Mouse (Mus musculus) embryonic facial prominence, embryonic 11.5 days (tissue): ENCODE measurements around the gene Olfr1346. TPM values are rescaled to one million over a fixed set of nuclear protein-coding genes. Genes with fewer than 3 reads are reported as not detected.

Experiments
- ATAC-seq: fragments of 200-750 bp; cut with Nextera tagmentation; replicated peaks from 2 replicates; pipeline ENCODE4 v1.8.0; 2017; ENCODE audit warnings: low read depth; ENCODE audit not compliant: insufficient number of reproducible peaks, low FRiP score, low TSS enrichment
- DNase-seq: peaks from one replicate; pipeline ENCODE4 v3.0.0-alpha.2; 2015; ENCODE audit warnings: low spot score
- H3K27ac ChIP-seq: fragments of 300-500 bp; sonication (generic); replicated peaks from 2 replicates; pipeline ENCODE4 v1.5.1; 2014; ENCODE audit warnings: mild to moderate bottlenecking, low read depth, low read length, control low read depth
- H3K27me3 ChIP-seq: fragments of 300-500 bp; sonication (generic); 2 replicates; pipeline ENCODE4 v1.6.1; 2014; ENCODE audit warnings: mild to moderate bottlenecking, low read length, moderate library complexity, mixed read lengths; ENCODE audit not compliant: control insufficient read depth, insufficient read depth
- H3K36me3 ChIP-seq: fragments of 300-500 bp; sonication (generic); replicated peaks from 2 replicates; pipeline ENCODE4 v1.6.1; 2014; ENCODE audit warnings: low read depth, mild to moderate bottlenecking, low read length, moderate library complexity, mixed read lengths; ENCODE audit not compliant: control insufficient read depth, insufficient read depth
- H3K4me1 ChIP-seq: fragments of 300-500 bp; sonication (generic); 2 replicates; pipeline ENCODE4 v1.6.1; 2014; ENCODE audit warnings: low read length, mixed read lengths; ENCODE audit not compliant: control insufficient read depth, insufficient read depth
- H3K4me2 ChIP-seq: fragments of 300-500 bp; sonication (generic); 2 replicates; pipeline ENCODE4 v1.6.1; 2014; ENCODE audit warnings: low read depth, mild to moderate bottlenecking, control low read depth, low read length, moderate library complexity
- H3K4me3 ChIP-seq: fragments of 300-500 bp; sonication (generic); 2 replicates; pipeline ENCODE4 v1.5.1; 2014; ENCODE audit warnings: low read depth, low read length, control low read depth
- H3K9ac ChIP-seq: fragments of 300-500 bp; sonication (generic); replicated peaks from 2 replicates; pipeline ENCODE4 v1.6.1; 2014; ENCODE audit warnings: mild to moderate bottlenecking, control low read depth, low read length
- H3K9me3 ChIP-seq: fragments of 300-500 bp; sonication (generic); replicated peaks from 2 replicates; pipeline ENCODE4 v1.6.1; 2016; ENCODE audit warnings: mild to moderate bottlenecking, low read length, inconsistent platforms, mixed read lengths; ENCODE audit not compliant: control insufficient read depth
- WGBS: fragments of 180-500 bp; shearing (Covaris S2); extraction: QIAGEN DNeasy Blood & Tissue Kit; methylation state at CpG from one replicate; pipeline ENCODE4 v1.1.7; 2014; 5-methylcytosine and 5-hydroxymethylcytosine counted together
- polyA plus RNA-seq: library from polyadenylated mRNA; unstranded; fragments of >200 nt; fragmentation: Nextera tagmentation; extraction: Ambion mirVana; gene quantifications from 2 replicates; pipeline ENCODE4 v1.2.1, GENCODE M21; 2014

Olfr1346 gene
- polyA plus RNA-seq: not detected in 2 replicates

- H3K27ac ChIP-seq: no peak within 1 kb of the TSS
- no peak within 1 kb of the TSS for H3K9ac ChIP-seq
- ATAC-seq: no peak
These were observed at the start of gene Olfr1346 for GRCm38 (mm10) chr7:6466951-6467350. TSS of gene Olfr1346 (plus strand) at chr7:6467101.

GRCm38 (mm10) chr7:6419894-6420293 is 47.0 kb upstream of the Olfr1346 start:
- Histone ChIP-seq H3K4me1 (no peaks in the 10 kb centered on the region), H3K9me3 (no peaks in the 10 kb centered on the region), H3K9ac (no peak overlapping the region), H3K27ac (no peak overlapping the region), H3K27me3 (no peaks in the 10 kb centered on the region), H3K4me2 (no peak overlapping the region), H3K36me3 (no peaks in the 10 kb centered on the region), H3K4me3 (no peak overlapping the region)
- 77% methylated on average over 6 of the region's 6 CpGs for WGBS
- DNase-seq (no peak), ATAC-seq (no peak)

More at GRCm38 (mm10) chr7:6466951-6467350, at the start of gene Olfr1346:
- no peak within 1 kb of the TSS for H3K4me3 ChIP-seq
- H3K27me3 ChIP-seq: no peaks in the 10 kb centered on the region
- no peak for DNase-seq
- no peak within 1 kb of the TSS for H3K4me2 ChIP-seq
- no peaks in the 10 kb centered on the region for H3K36me3 ChIP-seq
- no peaks in the 10 kb centered on the region for H3K9me3 ChIP-seq
- no peaks in the 10 kb centered on the region for H3K4me1 ChIP-seq

DNA sequence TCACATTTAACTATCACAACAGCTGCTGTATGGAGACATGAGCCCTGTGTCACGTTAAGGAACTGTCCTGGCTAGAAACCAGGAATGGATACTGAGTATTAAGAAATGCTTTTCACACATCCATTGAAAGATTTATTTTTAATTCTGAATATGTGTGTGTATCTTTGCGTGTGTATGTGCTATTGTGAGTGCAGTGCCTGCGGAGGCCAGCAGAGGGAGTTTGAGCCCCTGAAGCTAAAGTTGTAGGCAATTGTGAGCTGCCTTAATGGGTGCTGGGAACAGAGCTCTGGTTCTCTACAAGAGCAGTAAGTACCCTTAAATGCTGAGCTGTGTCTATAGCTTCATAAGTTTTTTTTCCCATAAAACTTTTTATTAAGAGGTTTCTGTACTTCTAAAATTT is 37.5 kb upstream of the Olfr1346 start:
- Histone ChIP-seq H3K36me3 (no peaks in the 10 kb centered on the region), H3K9ac (no peak overlapping the region), H3K9me3 (no peaks in the 10 kb centered on the region), H3K4me1 (no peaks in the 10 kb centered on the region), H3K4me2 (no peak overlapping the region), H3K4me3 (no peak overlapping the region), H3K27me3 (no peaks in the 10 kb centered on the region), H3K27ac (no peak overlapping the region)
- ATAC-seq (no peak), DNase-seq (no peak)
- 88% methylated on average over 3 of the region's 3 CpGs for WGBS

DNA sequence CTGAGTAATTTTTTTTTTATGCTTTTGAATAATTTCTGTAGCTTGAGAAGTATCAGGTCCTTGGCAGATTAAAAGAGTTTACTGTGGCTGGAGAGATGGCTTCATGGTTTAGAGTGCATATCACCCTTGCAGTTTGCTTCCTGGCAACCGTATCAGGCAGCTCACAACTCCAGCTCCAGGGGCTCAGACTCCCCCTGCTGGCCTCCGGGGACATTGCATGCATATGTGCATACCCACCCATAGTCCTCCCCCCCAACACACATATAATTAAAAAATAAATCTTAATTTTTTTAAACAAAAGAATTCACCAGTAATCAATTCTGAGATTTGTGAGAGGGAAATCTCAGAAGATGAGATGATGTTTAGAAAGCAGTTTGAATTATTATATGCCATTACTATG is 36.6 kb upstream of the Olfr1346 start:
- Histone ChIP-seq H3K4me1 (no peaks in the 10 kb centered on the region), H3K36me3 (no peaks in the 10 kb centered on the region), H3K9me3 (no peaks in the 10 kb centered on the region), H3K27me3 (no peaks in the 10 kb centered on the region), H3K4me3 (no peak overlapping the region), H3K9ac (no peak overlapping the region), H3K4me2 (no peak overlapping the region), H3K27ac (no peak overlapping the region)
- whole genome bisulfite sequencing: 49% methylated on average over 2 of the region's 2 CpGs
- no peak for ATAC-seq
- peak; percentile 20 for DNase-seq

DNA sequence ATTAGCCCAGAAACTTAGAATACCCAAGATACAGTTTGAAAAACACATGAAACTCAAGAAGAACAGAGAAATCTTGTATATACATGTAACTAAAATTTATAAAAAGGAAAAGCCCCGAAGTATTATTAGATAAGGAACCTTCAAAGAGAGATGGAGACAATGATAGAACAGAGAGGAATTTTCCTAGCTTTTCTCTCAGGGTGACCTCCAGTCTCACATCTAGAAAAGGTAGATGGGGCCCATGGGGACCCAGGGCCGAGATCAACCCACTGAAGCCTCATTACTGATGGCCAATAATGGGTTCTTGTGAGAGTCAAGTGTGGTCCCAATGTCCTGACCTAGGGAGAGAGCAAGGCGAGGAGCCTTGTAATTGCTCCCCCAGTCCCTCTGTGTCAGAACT is 28.5 kb upstream of the Olfr1346 start, which contains the start of gene Olfr1344:
TSS of gene Olfr1344 (plus strand) at position 301 of the 400 bp plus-strand sequence.
- Histone ChIP-seq H3K27me3 (no peaks in the 10 kb centered on the region), H3K9ac (no peak within 1 kb of the TSS), H3K4me2 (no peak within 1 kb of the TSS), H3K9me3 (no peaks in the 10 kb centered on the region; the same call in 1 of the 2 replicates), H3K27ac (no peak within 1 kb of the TSS), H3K36me3 (no peaks in the 10 kb centered on the region), H3K4me3 (no peak within 1 kb of the TSS), H3K4me1 (no peaks in the 10 kb centered on the region)
- DNase-seq: no peak
- 81% methylated on average over 3 of the region's 3 CpGs for WGBS
- no peak for ATAC-seq

DNA sequence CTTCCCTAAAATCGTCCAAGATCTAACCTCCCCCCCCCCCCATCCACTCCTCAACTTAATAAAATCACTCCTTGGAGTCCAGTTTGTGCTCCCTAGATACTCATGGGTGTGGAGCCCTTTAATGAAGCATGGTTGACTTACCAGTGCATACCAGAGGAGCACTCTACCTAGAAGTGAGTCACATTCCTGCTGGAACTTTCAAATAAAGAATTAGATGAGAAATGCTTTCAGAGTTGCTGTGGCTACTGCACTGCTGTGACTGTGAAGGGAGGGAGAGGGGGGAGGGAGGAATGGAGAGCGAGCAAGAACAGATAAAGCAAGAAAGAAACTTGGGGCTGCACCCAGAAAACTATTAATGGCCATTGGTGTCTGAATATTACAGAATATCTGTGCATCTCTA is 25.7 kb upstream of the Olfr1346 start:
- no peak for ATAC-seq
- no peak overlapping the region for H3K4me3 ChIP-seq
- no peaks in the 10 kb centered on the region; the same call in 1 of the 2 replicates for H3K9me3 ChIP-seq
- no peak overlapping the region for H3K4me2 ChIP-seq
- H3K36me3 ChIP-seq: no peaks in the 10 kb centered on the region
- no peak overlapping the region for H3K9ac ChIP-seq
- DNase-seq: no peak
- no peaks in the 10 kb centered on the region for H3K27me3 ChIP-seq
- no peak overlapping the region for H3K27ac ChIP-seq
- H3K4me1 ChIP-seq: no peaks in the 10 kb centered on the region
- WGBS: 75% methylated on average over 2 of the region's 2 CpGs

DNA sequence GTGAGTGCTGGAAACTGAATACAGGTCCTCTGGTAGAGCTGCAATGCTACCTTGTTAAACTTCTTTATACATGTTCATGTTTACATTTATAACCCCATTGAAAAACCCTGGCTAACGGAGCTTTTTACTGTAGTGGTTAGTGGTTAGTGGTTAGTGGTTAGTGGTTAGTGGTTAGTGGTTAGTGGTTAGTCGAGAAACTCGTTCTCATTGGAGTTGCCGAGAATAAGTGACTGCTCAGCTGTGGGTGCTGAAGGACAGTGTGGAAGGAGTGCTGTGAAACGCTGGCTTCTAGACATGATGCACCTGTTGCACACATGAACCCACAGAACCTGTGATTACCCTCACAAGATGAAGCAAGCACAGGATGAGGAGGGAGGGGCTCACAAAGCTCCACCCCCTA is 19.1 kb upstream of the Olfr1346 start:
- no peak overlapping the region for H3K9ac ChIP-seq
- 88% methylated on average over 5 of the region's 5 CpGs for WGBS
- H3K4me2 ChIP-seq: no peak overlapping the region
- no peak overlapping the region for H3K4me3 ChIP-seq
- no peaks in the 10 kb centered on the region for H3K9me3 ChIP-seq
- DNase-seq (no peak), ATAC-seq (no peak)
- H3K36me3 ChIP-seq: no peaks in the 10 kb centered on the region
- H3K27ac ChIP-seq: no peak overlapping the region
- H3K27me3 ChIP-seq: no peaks in the 10 kb centered on the region
- no peaks in the 10 kb centered on the region for H3K4me1 ChIP-seq

- Histone ChIP-seq H3K4me2 (no peak within 1 kb of the TSS), H3K4me1 (no peaks in the 10 kb centered on the region), H3K36me3 (no peaks in the 10 kb centered on the region), H3K27ac (no peak within 1 kb of the TSS), H3K9me3 (no peaks in the 10 kb centered on the region), H3K27me3 (no peaks in the 10 kb centered on the region), H3K4me3 (no peak within 1 kb of the TSS), H3K9ac (no peak within 1 kb of the TSS)
- DNase-seq (no peak), ATAC-seq (no peak)
These were observed 11.0 kb upstream of the Olfr1346 start, which contains the start of gene Olfr1336 for GRCm38 (mm10) chr7:6455868-6456267. TSS of gene Olfr1336 (plus strand) at chr7:6456168.
